Mouse (Mus musculus): Measurements from ENCODE around the gene Aoc3.
"Not testable (repeated sequence)": the region's sequence is repeated elsewhere in the genome, so short reads cannot be mapped to it uniquely, and the experiment has no call there.

Gene Aoc3

DNA sequence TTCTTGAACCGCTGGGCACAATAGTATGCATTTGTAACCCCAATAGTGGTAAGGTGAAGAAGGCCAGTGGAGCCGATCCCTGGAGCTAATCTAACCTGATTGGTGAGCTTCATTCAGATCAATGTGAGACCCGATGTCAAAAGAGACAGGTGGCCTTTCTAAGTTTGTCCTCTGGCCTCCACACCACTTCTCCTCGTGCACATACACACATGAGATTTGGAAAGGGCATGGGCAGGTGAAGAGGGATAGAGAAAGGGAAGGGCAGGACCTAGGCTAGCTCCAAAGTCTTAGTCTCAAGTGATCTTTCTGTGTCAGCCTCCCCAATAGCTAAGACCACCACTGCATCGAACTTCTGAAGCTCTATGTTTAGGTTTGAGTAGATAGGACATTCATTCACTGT, 39.7 kb downstream of the Aoc3 start:
- no peak for DNase-seq (ENCODE audit: low read depth, low spot score)

GRCm38 (mm10) chr11:101374421-101374938, 44.1 kb downstream of the Aoc3 start:
- no peak for DNase-seq (ENCODE audit: low read depth, low spot score)

- DNase-seq (ENCODE audit: low read depth, low spot score) = not testable (repeated sequence)
Measured at GRCm38 (mm10) chr11:101378196-101378595, 47.8 kb downstream of the Aoc3 start.

DNA sequence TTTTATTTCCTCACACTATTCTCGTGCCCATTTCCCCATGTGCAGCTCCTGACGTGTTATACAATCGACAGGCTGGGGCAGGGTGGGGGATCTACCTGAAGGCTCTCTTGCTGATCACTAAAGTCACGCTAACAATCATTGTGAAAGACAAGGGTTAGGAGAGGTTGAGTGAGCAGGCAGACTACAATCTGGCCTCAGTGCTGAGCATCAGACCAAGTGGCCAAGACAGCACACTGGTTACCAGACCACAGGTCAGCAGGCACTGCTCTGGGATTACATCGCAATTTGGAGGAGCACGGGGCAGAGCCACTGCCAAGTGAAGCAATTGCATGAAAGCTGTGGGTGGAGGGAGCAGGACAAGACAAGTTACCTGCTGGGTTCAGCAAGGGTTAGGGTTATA, 48.5 kb downstream of the Aoc3 start:
- no peak for DNase-seq (ENCODE audit: low read depth, low spot score)

DNA sequence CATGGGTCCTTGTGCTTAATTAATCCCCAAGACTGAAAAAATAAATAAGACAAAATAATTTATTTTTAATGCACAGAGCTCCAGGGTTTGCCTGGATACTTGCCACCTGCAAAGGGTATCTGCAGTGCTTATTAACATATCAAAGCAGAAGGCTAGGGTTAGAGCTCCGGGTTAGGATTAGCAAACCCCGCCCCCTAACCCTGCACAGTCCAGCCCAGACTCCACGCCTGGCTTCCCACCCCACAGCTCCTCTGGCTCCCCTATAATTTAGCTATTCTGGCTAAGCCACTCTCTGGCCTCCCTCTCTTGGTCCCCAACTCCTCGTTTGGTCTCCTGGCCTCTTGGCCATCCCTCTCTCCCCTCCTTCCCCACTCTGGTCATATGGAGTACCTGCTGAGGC, 51.4 kb downstream of the Aoc3 start:
- DNase-seq (ENCODE audit: low read depth, low spot score) = no peak
